Mouse (Mus musculus) midbrain, embryonic 15.5 days (tissue): ENCODE data around the gene Riok2. TPM values are rescaled to one million over a fixed set of nuclear protein-coding genes. Genes with fewer than 3 reads are reported as not detected.

ENCODE experiments used
- ATAC-seq: fragments of 200-750 bp; cut with Nextera tagmentation; replicated peaks from 2 replicates; pipeline ENCODE4 v1.8.0; 2017; ENCODE audit warnings: moderate TSS enrichment
- H3K27ac ChIP-seq: fragments of 300-500 bp; sonication (generic); 2 replicates; pipeline ENCODE4 v1.5.1; 2015; ENCODE audit warnings: mild to moderate bottlenecking, inconsistent platforms
- H3K27me3 ChIP-seq: fragments of 300-500 bp; sonication (generic); replicated peaks from 2 replicates; pipeline ENCODE4 v1.6.1; 2015; ENCODE audit warnings: inconsistent platforms
- H3K36me3 ChIP-seq: fragments of 300-500 bp; sonication (generic); replicated peaks from 2 replicates; pipeline ENCODE4 v1.6.1; 2015; ENCODE audit warnings: inconsistent platforms
- H3K4me1 ChIP-seq: fragments of 300-500 bp; sonication (generic); 2 replicates; pipeline ENCODE4 v1.6.1; 2015; ENCODE audit warnings: inconsistent platforms
- H3K4me2 ChIP-seq: fragments of 300-500 bp; sonication (generic); 2 replicates; pipeline ENCODE4 v1.6.1; 2015; ENCODE audit warnings: inconsistent platforms, mild to moderate bottlenecking, moderate library complexity
- H3K4me3 ChIP-seq: fragments of 300-500 bp; sonication (generic); 2 replicates; pipeline ENCODE4 v1.5.1; 2015; ENCODE audit warnings: mild to moderate bottlenecking, inconsistent platforms
- H3K9ac ChIP-seq: fragments of 300-500 bp; sonication (generic); 2 replicates; pipeline ENCODE4 v1.6.1; 2015; ENCODE audit warnings: mild to moderate bottlenecking, inconsistent platforms
- H3K9me3 ChIP-seq: fragments of 300-500 bp; sonication (generic); 2 replicates; pipeline ENCODE4 v1.6.1; 2016; ENCODE audit warnings: inconsistent platforms
- WGBS: fragments of 180-500 bp; shearing (Covaris S2); methylation state at CpG from one replicate; pipeline ENCODE4 v1.1.7; 2015; ENCODE audit warnings: mixed read lengths; 5-methylcytosine and 5-hydroxymethylcytosine counted together
- polyA plus RNA-seq: library from polyadenylated mRNA; unstranded; fragments of >200 nt; fragmentation: Nextera tagmentation; extraction: Ambion mirVana; gene quantifications from 2 replicates; pipeline ENCODE4 v1.2.1, GENCODE M21; 2015

The Riok2 gene
- polyA plus RNA-seq, 1 experiment from 2014 or later = 24.0 TPM

- 82% methylated on average over 6 of the region's 6 CpGs for WGBS
- H3K9me3 ChIP-seq = no peaks in the 10 kb centered on the region
Observed at GRCm38 (mm10) chr17:17393300-17393699, 19.2 kb downstream of the Riok2 start.

DNA sequence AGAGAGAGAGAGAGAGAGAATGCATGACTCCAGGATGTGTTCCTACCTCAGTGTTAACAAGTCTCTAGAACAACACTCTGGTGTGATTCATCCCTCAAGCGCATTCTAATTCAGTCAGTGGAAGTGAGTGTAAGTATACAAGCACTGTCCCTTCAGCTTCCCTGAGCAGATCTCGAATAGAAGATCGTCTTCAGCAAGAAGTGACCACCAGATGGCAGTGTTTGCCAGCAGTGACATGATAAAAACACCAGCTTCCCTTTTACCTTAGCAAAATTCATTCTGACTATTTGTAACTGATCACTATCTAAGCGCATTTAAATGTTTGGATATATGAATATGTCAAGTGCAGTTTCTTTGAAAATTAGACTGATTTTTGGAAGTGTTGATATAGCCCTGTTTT is 20.2 kb downstream of the Riok2 start:
- no peak overlapping the region for H3K4me2 ChIP-seq
- WGBS = 30% methylated on average over 4 of the region's 4 CpGs
- H3K27me3 ChIP-seq = no peaks in the 10 kb centered on the region
- ATAC-seq = peak; percentile 71
- no peaks in the 10 kb centered on the region for H3K4me1 ChIP-seq
- H3K27ac ChIP-seq = no peak overlapping the region
- no peak overlapping the region for H3K9ac ChIP-seq
- peaks cover 8% of the 10 kb centered on the region; the same call in 1 of the 2 replicates for H3K36me3 ChIP-seq
- H3K4me3 ChIP-seq = no peak overlapping the region
- no peaks in the 10 kb centered on the region for H3K9me3 ChIP-seq

More at GRCm38 (mm10) chr17:17393300-17393699, 19.2 kb downstream of the Riok2 start:
- Histone ChIP-seq H3K27me3 (no peaks in the 10 kb centered on the region), H3K36me3 (peaks cover 13% of the 10 kb centered on the region), H3K4me1 (no peaks in the 10 kb centered on the region), H3K4me3 (no peak overlapping the region), H3K9ac (no peak overlapping the region), H3K4me2 (no peak overlapping the region), H3K27ac (no peak overlapping the region)
- no peak for ATAC-seq

- H3K27ac ChIP-seq = no peak overlapping the region
- H3K27me3 ChIP-seq = no peaks in the 10 kb centered on the region
- no peaks in the 10 kb centered on the region for H3K36me3 ChIP-seq
- 0 out of 2 replicates have a peak, but pooled peaks cover 1% of the 10 kb centered on the region for H3K4me1 ChIP-seq
- H3K4me3 ChIP-seq = no peak overlapping the region
- no peak overlapping the region for H3K9ac ChIP-seq
- H3K4me2 ChIP-seq = no peak overlapping the region
- H3K9me3 ChIP-seq = no peaks in the 10 kb centered on the region
- 13% methylated on average over 1 of the region's 1 CpGs for WGBS
- no peak for ATAC-seq
Observed at GRCm38 (mm10) chr17:17396869-17397268, 22.8 kb downstream of the Riok2 start.

DNA sequence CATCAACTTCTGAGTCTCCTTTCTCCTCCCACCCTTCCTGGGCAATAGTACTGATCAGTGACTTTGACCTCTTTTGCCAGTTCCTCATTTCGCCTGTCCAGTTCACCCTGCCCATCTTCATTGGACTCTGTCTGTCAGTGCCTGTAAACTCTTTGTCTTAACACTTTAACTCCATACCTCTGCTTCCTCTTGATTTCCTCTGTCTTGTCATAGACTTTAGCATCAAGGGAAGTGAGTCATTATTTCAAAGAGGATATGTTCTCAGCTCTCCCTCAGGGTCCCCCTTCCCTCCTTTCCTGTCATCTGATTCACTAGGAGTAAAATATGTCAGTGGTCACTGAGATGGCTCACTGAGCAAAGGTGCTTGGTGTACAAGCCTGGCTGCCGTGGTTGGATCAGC is 24.6 kb downstream of the Riok2 start:
- H3K4me2 ChIP-seq = no peak overlapping the region
- H3K36me3 ChIP-seq = no peaks in the 10 kb centered on the region
- H3K4me3 ChIP-seq = no peak overlapping the region
- no peak overlapping the region for H3K9ac ChIP-seq
- WGBS = 76% methylated on average over 2 of the region's 2 CpGs
- ATAC-seq = no peak
- H3K27ac ChIP-seq = no peak overlapping the region
- peaks cover 13% of the 10 kb centered on the region; the same call in 1 of the 2 replicates for H3K4me1 ChIP-seq
- H3K9me3 ChIP-seq = no peaks in the 10 kb centered on the region
- H3K27me3 ChIP-seq = no peaks in the 10 kb centered on the region

GRCm38 (mm10) chr17:17402222-17403004 is 28.3 kb downstream of the Riok2 start, which contains the start of gene Lix1:
Lix1 (plus strand) TSS chr17:17402672.
- Histone ChIP-seq H3K4me2 (peak within 1 kb of the TSS; percentile 45), H3K4me3 (peak within 1 kb of the TSS; percentile 30), H3K27ac (peak within 1 kb of the TSS; percentile 67), H3K9ac (peak within 1 kb of the TSS; percentile 33; the same call in 1 of the 2 replicates), H3K9me3 (no peaks in the 10 kb centered on the region), H3K4me1 (peaks cover 17% of the 10 kb centered on the region), H3K27me3 (no peaks in the 10 kb centered on the region), H3K36me3 (no peaks in the 10 kb centered on the region)
- 21% methylated on average over 6 of the region's 6 CpGs for WGBS
- ATAC-seq = peak; percentile 98

DNA sequence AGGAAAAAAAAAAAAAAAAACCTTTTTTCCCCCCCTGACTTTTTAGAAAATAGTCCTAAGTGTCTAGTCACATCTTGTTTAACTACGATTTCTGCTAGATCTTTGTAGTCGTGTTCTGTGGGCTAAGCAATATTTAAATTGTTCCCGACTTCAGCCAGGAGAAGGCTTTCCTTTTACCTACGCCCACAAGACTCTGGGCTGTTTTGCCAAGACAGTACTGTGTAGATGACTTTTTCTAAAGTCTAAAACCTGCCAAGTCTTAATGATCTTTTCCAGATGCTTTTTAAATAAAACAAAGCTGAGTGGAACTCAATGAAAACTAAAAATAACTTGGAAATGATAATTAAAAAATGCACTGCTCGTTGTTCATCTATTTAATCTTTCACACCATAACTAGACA is 28.9 kb downstream of the Riok2 start:
- Histone ChIP-seq H3K4me1 (peaks cover 17% of the 10 kb centered on the region), H3K4me2 (peak overlapping the region; percentile 45), H3K4me3 (peak overlapping the region; percentile 30), H3K36me3 (no peaks in the 10 kb centered on the region), H3K27ac (peak overlapping the region; percentile 67), H3K27me3 (no peaks in the 10 kb centered on the region), H3K9ac (0 out of 2 replicates have a peak overlapping the region, but pooled peaks have one; percentile 33), H3K9me3 (no peaks in the 10 kb centered on the region)
- ATAC-seq = peak; percentile 46
- WGBS = 13% methylated on average over 5 of the region's 5 CpGs

GRCm38 (mm10) chr17:17403578-17404112 is 29.5 kb downstream of the Riok2 start:
- no peak for ATAC-seq
- WGBS = 13% methylated on average over 3 of the region's 3 CpGs

GRCm38 (mm10) chr17:17404811-17405544 is 30.9 kb downstream of the Riok2 start:
- no peaks in the 10 kb centered on the region for H3K9me3 ChIP-seq
- 21% methylated on average over 8 of the region's 8 CpGs for WGBS
- H3K4me3 ChIP-seq = no peak overlapping the region

More at GRCm38 (mm10) chr17:17403578-17404112, 29.5 kb downstream of the Riok2 start:
- no peak overlapping the region for H3K4me3 ChIP-seq
- peaks cover 20% of the 10 kb centered on the region for H3K4me1 ChIP-seq
- H3K4me2 ChIP-seq = peak overlapping the region; percentile 29; the same call in 1 of the 2 replicates
- H3K36me3 ChIP-seq = no peaks in the 10 kb centered on the region
- no peaks in the 10 kb centered on the region for H3K9me3 ChIP-seq
- no peaks in the 10 kb centered on the region for H3K27me3 ChIP-seq
- H3K27ac ChIP-seq = no peak overlapping the region
- no peak overlapping the region for H3K9ac ChIP-seq

DNA sequence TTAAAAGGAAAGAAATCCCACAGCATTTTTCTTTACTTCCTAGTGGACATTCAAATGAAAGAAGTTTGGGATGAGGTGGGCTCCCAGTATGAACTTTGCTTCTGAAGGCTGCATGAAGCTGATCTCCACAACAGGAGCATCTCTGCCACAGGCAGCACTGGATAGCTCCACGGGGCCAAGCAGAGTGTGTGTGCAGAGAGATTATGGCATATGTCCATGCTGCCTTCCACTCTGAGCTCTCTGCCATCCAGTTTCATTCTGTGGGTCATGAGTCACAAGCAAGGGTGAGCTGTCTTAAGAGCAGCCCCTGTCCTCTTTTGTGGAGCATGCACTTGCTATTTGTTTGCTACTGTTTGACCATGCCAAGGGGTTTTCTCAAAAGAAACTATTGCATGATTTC is 31.5 kb downstream of the Riok2 start:
- Histone ChIP-seq H3K27ac (no peak overlapping the region), H3K4me2 (no peak overlapping the region)

More at GRCm38 (mm10) chr17:17404811-17405544, 30.9 kb downstream of the Riok2 start:
- Histone ChIP-seq H3K36me3 (no peaks in the 10 kb centered on the region), H3K9ac (no peak overlapping the region), H3K27me3 (no peaks in the 10 kb centered on the region), H3K4me1 (peaks cover 30% of the 10 kb centered on the region), H3K27ac (no peak overlapping the region), H3K4me2 (peak overlapping the region; percentile 3; the same call in 1 of the 2 replicates)
- no peak for ATAC-seq

GRCm38 (mm10) chr17:17408137-17408536 is 34.0 kb downstream of the Riok2 start:
- H3K9ac ChIP-seq = no peak overlapping the region
- H3K27me3 ChIP-seq = no peaks in the 10 kb centered on the region
- peaks cover 17% of the 10 kb centered on the region for H3K4me1 ChIP-seq
- no peak overlapping the region for H3K4me3 ChIP-seq
- ATAC-seq = no peak
- WGBS = 21% methylated on average over 6 of the region's 6 CpGs
- no peak overlapping the region for H3K27ac ChIP-seq
- H3K36me3 ChIP-seq = no peaks in the 10 kb centered on the region
- H3K4me2 ChIP-seq = no peak overlapping the region
- H3K9me3 ChIP-seq = no peaks in the 10 kb centered on the region

More for the DNA sequence above, 31.5 kb downstream of the Riok2 start:
- H3K36me3 ChIP-seq = no peaks in the 10 kb centered on the region
- no peak for ATAC-seq
- peaks cover 30% of the 10 kb centered on the region for H3K4me1 ChIP-seq
- no peak overlapping the region for H3K9ac ChIP-seq
- no peaks in the 10 kb centered on the region for H3K27me3 ChIP-seq
- WGBS = 30% methylated on average over 1 of the region's 1 CpGs
- no peaks in the 10 kb centered on the region for H3K9me3 ChIP-seq
- H3K4me3 ChIP-seq = no peak overlapping the region

GRCm38 (mm10) chr17:17408720-17409478 is 34.8 kb downstream of the Riok2 start:
- Histone ChIP-seq H3K36me3 (no peaks in the 10 kb centered on the region), H3K4me1 (peaks cover 17% of the 10 kb centered on the region), H3K27ac (no peak overlapping the region), H3K4me3 (no peak overlapping the region), H3K27me3 (no peaks in the 10 kb centered on the region), H3K9me3 (no peaks in the 10 kb centered on the region), H3K4me2 (no peak overlapping the region), H3K9ac (no peak overlapping the region)
- 28% methylated on average over 6 of the region's 6 CpGs for WGBS
- ATAC-seq = peak; percentile 46
